Mouse (Mus musculus): ENCODE data around the gene Lman2l.

DNA sequence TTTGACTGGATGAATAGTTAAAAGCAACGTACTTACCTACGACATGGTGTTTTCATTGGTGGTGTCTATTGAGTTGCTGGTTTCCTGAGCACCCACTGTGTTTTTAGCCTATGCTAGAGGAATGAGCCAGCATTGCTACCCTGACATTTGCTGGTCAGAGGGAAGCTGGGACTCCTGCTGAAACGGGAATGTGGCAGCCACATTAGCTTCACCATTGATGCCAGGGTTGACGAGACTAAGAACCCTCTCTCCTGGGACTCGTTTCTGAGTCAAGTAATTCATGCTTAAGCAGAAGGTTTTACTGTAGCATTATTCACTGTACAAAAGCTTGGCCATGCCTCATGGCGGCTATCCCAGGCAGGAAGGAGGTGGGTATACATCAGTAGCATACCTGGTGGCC, 44.6 kb upstream of the Lman2l start:
- TF ChIP-seq CTCF (IDR thresholded peaks at IDR 0.05; ENCODE audit: borderline replicate concordance, extremely low read depth, insufficient read depth, insufficient read length) (no peak), POLR2A (IDR thresholded peaks at IDR 0.05; ENCODE audit: borderline replicate concordance, extremely low read depth, insufficient read depth, insufficient read length, poor library complexity, severe bottlenecking) (no peak)
